Mouse (Mus musculus) neural tube, embryonic 13.5 days (tissue): Measurements from ENCODE around the gene Kalrn. TPM values are rescaled to one million over a fixed set of nuclear protein-coding genes. Genes with fewer than 3 reads are reported as not detected.
A peak's percentile ranks its signal among the peaks of the same experiment; 100 is the strongest.

Experiments used
- ATAC-seq: fragments of 200-750 bp; cut with Nextera tagmentation; 2 replicates; pipeline ENCODE4 v1.8.0; 2017; ENCODE audit warnings: low read depth, mild to moderate bottlenecking, moderate TSS enrichment, moderate library complexity
- H3K27ac ChIP-seq: fragments of 300-500 bp; sonication (generic); replicated peaks from 2 replicates; pipeline ENCODE4 v1.5.1; 2015; ENCODE audit warnings: moderate library complexity, mild to moderate bottlenecking, inconsistent platforms
- H3K27me3 ChIP-seq: fragments of 300-500 bp; sonication (generic); 2 replicates; pipeline ENCODE4 v1.6.1; 2015; ENCODE audit warnings: mild to moderate bottlenecking, inconsistent platforms
- H3K36me3 ChIP-seq: fragments of 300-500 bp; sonication (generic); 2 replicates; pipeline ENCODE4 v1.6.1; 2015; ENCODE audit warnings: mild to moderate bottlenecking, inconsistent platforms
- H3K4me1 ChIP-seq: fragments of 300-500 bp; sonication (generic); replicated peaks from 2 replicates; pipeline ENCODE4 v1.6.1; 2015; ENCODE audit warnings: inconsistent platforms
- H3K4me2 ChIP-seq: fragments of 300-500 bp; sonication (generic); 2 replicates; pipeline ENCODE4 v1.6.1; 2015; ENCODE audit warnings: inconsistent platforms, mild to moderate bottlenecking, moderate library complexity
- H3K4me3 ChIP-seq: fragments of 300-500 bp; sonication (generic); 2 replicates; pipeline ENCODE4 v1.5.1; 2015; ENCODE audit warnings: mild to moderate bottlenecking, inconsistent platforms
- H3K9ac ChIP-seq: fragments of 300-500 bp; sonication (generic); 2 replicates; pipeline ENCODE4 v1.6.1; 2015; ENCODE audit warnings: moderate library complexity, mild to moderate bottlenecking, inconsistent platforms
- H3K9me3 ChIP-seq: fragments of 300-500 bp; sonication (generic); 2 replicates; pipeline ENCODE4 v1.6.1; 2016; ENCODE audit warnings: inconsistent platforms
- WGBS: fragments of 180-500 bp; shearing (Covaris S2); methylation state at CpG from one replicate; pipeline ENCODE4 v1.1.7; 2015; 5-methylcytosine and 5-hydroxymethylcytosine counted together
- polyA plus RNA-seq: library from polyadenylated mRNA; unstranded; fragments of >200 nt; fragmentation: Nextera tagmentation; extraction: Ambion mirVana; gene quantifications from 2 replicates; pipeline ENCODE4 v1.2.1, GENCODE M21; 2015

Kalrn gene
- polyA plus RNA-seq, 1 experiment from 2014 or later, result 23.9 TPM

DNA sequence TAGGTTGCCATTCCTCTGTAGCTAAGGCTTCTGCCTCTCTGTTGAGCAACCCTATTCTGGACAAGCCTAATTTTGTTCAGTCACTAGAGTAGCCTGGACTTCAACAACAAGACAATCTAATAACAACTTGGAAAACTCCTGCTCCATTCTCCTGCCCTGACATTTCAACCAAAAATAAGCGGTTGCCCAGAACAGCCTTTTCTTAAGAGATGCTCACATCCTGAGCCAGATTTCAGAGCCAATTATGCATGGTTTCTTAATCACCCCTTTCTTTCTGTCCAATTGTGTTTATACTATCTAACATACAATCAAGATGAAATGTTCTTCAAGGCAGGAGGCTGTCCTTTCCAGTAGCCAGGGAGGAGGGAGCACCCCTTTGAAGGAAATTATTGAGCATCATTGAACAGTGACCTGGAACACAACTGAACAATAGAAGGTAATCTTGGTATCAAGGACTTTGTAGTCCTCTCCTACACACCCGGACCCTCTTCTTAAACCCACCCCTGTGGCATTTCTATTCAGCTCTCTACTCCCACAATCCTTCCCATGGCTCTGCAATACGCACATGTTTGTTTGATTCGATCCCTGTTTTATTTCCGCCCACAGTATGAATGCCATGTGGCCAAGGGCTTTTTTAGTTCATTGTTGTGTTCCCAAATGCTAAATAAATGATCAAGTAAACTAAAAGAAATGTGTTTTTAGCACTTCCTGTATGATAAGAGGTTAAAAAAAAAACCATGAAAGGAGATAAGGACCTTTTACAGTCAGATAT is 275.2 kb downstream of the Kalrn start:
- Histone ChIP-seq H3K4me1 (no peaks in the 10 kb centered on the region), H3K9me3 (no peaks in the 10 kb centered on the region), H3K9ac (no peak overlapping the region), H3K27ac (no peak overlapping the region), H3K27me3 (no peaks in the 10 kb centered on the region), H3K4me2 (no peak overlapping the region), H3K36me3 (peaks cover 29% of the 10 kb centered on the region), H3K4me3 (no peak overlapping the region)
- no peak for ATAC-seq
- 73% methylated on average over 5 of the region's 5 CpGs for WGBS

DNA sequence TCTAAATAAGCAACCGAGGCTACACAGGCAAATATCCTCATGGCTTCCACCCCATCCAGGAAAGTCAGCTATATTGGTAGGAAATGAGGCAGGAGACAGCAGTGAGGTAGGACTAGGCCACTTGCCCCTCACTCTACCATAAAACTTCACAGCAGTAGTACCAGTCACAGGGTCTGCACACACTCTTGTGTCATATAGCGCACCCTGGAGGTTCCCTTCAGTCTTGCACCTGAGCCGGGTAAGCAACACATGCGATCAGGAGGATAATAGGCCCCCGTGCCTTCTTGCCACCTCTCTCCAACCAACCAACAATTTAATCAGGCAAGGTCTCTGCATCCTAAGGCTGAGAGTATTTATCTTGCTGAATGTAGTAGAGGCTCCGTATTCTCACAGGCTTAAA is 278.8 kb downstream of the Kalrn start:
- no peak for ATAC-seq
- Histone ChIP-seq H3K27me3 (no peaks in the 10 kb centered on the region), H3K9ac (no peak overlapping the region), H3K4me2 (no peak overlapping the region), H3K27ac (no peak overlapping the region), H3K4me3 (no peak overlapping the region), H3K36me3 (peaks cover 39% of the 10 kb centered on the region), H3K4me1 (no peaks in the 10 kb centered on the region), H3K9me3 (no peaks in the 10 kb centered on the region)
- 87% methylated on average over 6 of the region's 6 CpGs for WGBS

DNA sequence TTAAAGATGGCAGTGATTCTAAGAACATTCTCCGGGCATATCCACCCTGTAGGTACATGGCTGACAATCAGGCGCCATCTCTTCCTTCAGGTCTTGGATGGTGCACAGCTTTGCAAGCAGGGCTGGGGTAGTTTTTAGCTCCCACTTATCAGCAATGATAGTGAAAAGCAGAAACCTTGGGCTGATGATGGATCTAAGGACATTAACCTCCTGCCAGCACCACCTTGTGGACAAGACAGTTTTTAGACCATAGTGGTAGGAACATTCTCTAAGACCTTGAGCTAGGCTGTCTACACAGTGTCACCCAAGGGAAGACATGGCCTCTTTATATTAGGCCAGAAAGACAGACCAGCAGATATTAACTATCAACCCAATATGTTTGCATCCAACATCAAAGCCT is 279.7 kb downstream of the Kalrn start:
- peaks cover 32% of the 10 kb centered on the region for H3K36me3 ChIP-seq
- no peaks in the 10 kb centered on the region for H3K9me3 ChIP-seq
- H3K4me1 ChIP-seq, result no peaks in the 10 kb centered on the region
- H3K27ac ChIP-seq, result no peak overlapping the region
- no peak for ATAC-seq
- no peak overlapping the region for H3K4me3 ChIP-seq
- no peak overlapping the region for H3K4me2 ChIP-seq
- no peaks in the 10 kb centered on the region for H3K27me3 ChIP-seq
- 95% methylated on average over 2 of the region's 2 CpGs for WGBS
- no peak overlapping the region for H3K9ac ChIP-seq

DNA sequence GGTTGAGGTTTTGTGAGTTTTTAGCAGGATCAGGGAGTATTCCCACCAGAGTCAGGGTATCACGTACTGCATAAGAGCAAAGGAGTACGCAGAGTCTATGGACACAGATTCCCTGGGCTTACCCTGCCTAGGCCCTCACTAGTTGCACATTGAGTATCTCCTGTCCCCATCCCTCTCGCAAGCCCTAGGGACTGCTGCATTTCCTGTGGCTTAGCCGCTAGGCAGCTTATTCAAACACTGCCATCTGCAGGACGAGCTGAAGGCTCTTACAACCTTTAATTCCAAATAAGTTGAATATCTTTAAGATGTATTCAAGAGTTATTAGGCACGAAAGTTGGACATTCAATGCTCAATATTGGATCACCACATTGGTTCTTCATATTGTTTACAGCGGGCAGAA is 283.7 kb downstream of the Kalrn start:
- no peak overlapping the region for H3K4me2 ChIP-seq
- H3K9me3 ChIP-seq, result no peaks in the 10 kb centered on the region
- ATAC-seq, result no peak
- peaks cover 26% of the 10 kb centered on the region for H3K36me3 ChIP-seq
- no peaks in the 10 kb centered on the region for H3K27me3 ChIP-seq
- H3K4me1 ChIP-seq, result no peaks in the 10 kb centered on the region
- H3K27ac ChIP-seq, result no peak overlapping the region
- H3K4me3 ChIP-seq, result no peak overlapping the region
- 51% methylated on average over 7 of the region's 7 CpGs for WGBS
- no peak overlapping the region for H3K9ac ChIP-seq

DNA sequence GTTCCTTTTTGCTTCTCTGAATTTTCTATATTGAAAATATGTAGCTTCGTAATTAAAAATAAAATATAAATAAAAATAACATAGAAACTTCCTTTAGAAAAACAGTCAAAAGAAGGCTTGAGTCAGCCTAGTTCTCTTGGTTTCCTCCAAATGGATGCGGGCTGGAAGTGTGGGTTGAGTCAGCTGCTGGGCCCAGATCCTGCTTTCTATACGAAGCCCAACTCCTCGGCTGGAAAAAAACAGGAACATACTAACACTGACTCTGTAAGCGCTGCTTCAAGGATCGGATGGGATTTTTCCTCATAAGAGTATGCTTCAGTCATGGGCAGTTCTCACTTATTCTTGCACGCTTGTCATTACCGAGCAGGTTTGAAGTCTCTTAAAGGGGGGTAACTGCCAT is 291.3 kb downstream of the Kalrn start:
- Histone ChIP-seq H3K4me1 (no peaks in the 10 kb centered on the region), H3K36me3 (no peaks in the 10 kb centered on the region), H3K27me3 (no peaks in the 10 kb centered on the region), H3K9me3 (no peaks in the 10 kb centered on the region), H3K4me3 (no peak overlapping the region), H3K9ac (no peak overlapping the region), H3K27ac (no peak overlapping the region), H3K4me2 (no peak overlapping the region)
- ATAC-seq, result no peak
- 91% methylated on average over 8 of the region's 8 CpGs for WGBS

DNA sequence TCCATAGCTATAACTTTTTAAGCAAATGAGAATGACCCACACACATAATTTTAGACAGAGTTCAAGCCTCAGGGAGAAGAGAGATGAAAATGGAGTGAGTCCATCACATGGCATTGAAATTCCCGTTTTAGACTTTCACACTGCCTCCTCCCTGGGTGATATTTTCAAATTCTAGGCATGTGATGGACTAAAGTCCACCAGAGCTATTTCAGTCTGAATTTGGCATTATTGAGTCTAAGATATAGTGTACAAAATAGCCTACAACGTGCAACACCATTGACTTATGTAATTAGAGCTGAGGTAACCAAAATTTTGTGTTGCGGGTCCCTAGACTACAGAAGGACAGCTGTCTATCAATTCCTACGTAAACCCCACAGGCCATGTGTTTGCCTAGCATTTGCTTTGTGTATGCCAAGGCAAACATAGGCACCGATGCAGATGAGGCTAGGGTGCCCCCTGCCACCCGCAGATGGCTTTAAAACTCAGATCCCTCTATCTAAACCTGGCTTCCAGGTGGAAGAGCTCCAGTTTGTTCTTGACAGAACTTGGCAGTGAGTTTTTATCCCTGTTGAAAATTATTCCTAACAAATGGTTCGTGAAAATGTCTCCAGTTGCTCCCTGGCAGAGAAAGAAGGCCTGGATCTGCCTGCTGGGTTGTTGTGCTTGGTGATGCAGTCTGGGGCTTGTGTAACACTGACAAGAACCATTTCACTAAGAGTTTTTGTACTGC is 293.5 kb downstream of the Kalrn start:
- no peaks in the 10 kb centered on the region for H3K9me3 ChIP-seq
- H3K4me2 ChIP-seq, result no peak overlapping the region
- no peaks in the 10 kb centered on the region for H3K27me3 ChIP-seq
- no peak overlapping the region for H3K9ac ChIP-seq
- H3K4me3 ChIP-seq, result no peak overlapping the region
- no peak overlapping the region for H3K27ac ChIP-seq
- H3K4me1 ChIP-seq, result no peaks in the 10 kb centered on the region
- no peak for ATAC-seq
- H3K36me3 ChIP-seq, result no peaks in the 10 kb centered on the region
- 86% methylated on average over 7 of the region's 7 CpGs for WGBS

DNA sequence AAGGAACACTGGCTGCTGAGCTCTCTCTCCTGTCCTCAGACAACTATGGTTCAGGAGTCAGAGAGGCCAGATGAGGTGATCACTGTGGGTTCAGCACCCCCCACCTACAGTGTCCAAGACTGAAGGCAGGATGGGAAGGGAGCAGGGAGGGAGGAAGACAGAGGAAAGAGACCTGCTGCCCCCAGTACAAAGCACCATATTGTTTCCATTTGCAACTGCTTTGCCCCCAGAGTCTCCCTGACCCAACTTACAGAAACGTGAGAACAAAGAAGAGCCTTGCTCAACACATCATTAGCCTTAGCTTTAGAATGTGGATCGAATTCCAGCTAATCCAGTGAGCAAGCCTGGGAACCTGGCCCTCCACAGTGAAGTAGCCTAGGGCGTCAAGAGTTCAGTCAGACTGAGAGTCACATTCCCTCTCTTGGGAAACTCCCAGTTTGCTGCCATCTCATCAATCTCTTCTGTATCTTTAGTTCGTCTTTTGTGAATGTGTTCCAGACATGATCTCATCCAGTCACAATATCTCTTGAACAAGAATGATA is 295.0 kb downstream of the Kalrn start:
- Histone ChIP-seq H3K27me3 (no peaks in the 10 kb centered on the region), H3K9ac (no peak overlapping the region), H3K4me3 (no peak overlapping the region), H3K4me2 (no peak overlapping the region), H3K27ac (0 out of 2 replicates have a peak overlapping the region, but pooled peaks have one; percentile 28), H3K9me3 (no peaks in the 10 kb centered on the region), H3K36me3 (no peaks in the 10 kb centered on the region), H3K4me1 (no peaks in the 10 kb centered on the region)
- whole genome bisulfite sequencing, result 59% methylated on average over 4 of the region's 4 CpGs
- no peak for ATAC-seq

DNA sequence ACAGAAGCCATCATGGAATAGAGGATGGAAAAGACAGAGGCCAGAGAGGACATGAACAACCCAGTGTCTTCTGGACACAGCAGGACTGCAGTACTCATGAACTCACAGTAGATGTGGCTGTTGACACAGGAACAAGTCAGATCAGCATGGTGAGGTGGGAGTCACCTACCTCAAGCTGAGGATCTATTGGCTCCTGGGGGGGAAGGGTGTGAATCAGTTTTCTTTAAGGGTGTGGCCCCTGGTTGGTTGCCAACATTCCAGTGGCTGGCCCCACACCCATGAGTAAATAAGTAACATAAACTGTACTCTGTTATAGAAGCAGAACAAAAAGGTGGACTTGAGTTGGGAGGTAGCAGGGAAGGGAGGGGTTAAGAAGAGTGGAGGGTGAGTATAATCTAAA is 298.7 kb downstream of the Kalrn start:
- Histone ChIP-seq H3K27ac (no peak overlapping the region), H3K4me1 (no peaks in the 10 kb centered on the region), H3K9me3 (no peaks in the 10 kb centered on the region), H3K4me2 (no peak overlapping the region), H3K36me3 (no peaks in the 10 kb centered on the region), H3K27me3 (no peaks in the 10 kb centered on the region), H3K9ac (no peak overlapping the region), H3K4me3 (no peak overlapping the region)
- no peak for ATAC-seq

DNA sequence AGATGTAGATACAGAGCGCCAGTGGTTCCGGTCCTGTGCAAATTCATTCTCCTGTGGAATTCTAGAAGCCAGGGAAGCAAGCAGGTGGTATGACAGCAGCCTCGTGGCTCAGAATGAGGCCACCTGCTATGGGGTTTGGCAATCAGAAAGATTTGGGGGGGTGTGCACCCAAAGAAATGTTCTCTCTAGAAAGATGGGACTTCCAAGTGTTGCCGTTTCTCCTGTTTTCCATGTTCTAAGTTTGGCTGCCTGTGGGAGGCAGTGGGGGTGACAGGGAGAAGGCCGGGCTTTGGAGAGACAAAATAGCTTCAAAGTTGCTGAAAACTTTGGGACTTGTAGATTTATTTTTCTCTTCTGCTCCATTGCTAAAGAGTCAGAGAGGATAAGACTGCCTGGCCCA is 301.9 kb downstream of the Kalrn start:
- 89% methylated on average over 5 of the region's 5 CpGs for WGBS
- ATAC-seq, result no peak
- no peaks in the 10 kb centered on the region for H3K27me3 ChIP-seq
- H3K27ac ChIP-seq, result no peak overlapping the region
- no peak overlapping the region for H3K9ac ChIP-seq
- H3K4me2 ChIP-seq, result no peak overlapping the region
- no peaks in the 10 kb centered on the region for H3K4me1 ChIP-seq
- no peak overlapping the region for H3K4me3 ChIP-seq
- H3K36me3 ChIP-seq, result no peaks in the 10 kb centered on the region
- H3K9me3 ChIP-seq, result no peaks in the 10 kb centered on the region

DNA sequence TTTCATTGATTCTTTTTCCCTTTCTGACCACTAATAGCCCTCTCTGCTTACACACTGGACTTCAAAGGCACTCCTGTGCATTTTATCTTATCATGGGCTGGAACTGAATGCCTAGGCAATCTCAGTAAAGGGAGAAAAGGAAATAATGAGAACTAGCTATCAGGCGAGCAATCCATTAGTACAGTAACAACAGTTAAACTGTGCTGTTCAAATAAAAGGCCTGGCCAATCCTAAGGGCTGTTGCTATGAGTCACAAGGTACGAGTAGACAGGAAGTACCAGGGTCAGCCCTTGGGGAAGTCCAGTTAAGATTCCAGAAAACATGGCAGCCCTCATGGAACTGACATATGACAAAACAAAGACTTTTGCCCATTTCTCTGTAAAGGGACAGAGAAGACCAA is 302.7 kb downstream of the Kalrn start:
- Histone ChIP-seq H3K9me3 (no peaks in the 10 kb centered on the region), H3K4me1 (no peaks in the 10 kb centered on the region), H3K27ac (no peak overlapping the region), H3K36me3 (no peaks in the 10 kb centered on the region), H3K4me2 (no peak overlapping the region), H3K9ac (no peak overlapping the region), H3K27me3 (no peaks in the 10 kb centered on the region), H3K4me3 (no peak overlapping the region)
- 86% methylated on average over 2 of the region's 2 CpGs for WGBS
- no peak for ATAC-seq

DNA sequence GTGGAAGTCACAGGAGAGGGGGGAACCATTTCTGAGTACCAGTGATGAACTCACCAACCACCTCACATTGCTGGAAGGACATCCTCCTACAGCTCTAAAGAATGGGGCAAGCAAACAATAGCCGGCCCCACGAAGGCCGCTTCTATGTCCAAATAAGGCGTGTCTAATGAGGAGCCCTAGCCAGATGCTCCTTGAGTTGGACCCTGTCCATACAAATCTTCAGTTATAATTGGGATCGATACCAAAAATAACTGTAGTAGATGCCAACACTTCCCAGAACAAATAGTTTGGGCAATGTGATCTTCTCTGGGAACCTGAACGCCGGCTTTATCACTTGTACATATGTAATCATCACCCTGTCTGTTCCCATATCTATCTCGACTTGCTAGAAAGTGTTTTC is 303.7 kb downstream of the Kalrn start:
- H3K4me1 ChIP-seq, result no peaks in the 10 kb centered on the region
- no peaks in the 10 kb centered on the region for H3K27me3 ChIP-seq
- H3K36me3 ChIP-seq, result no peaks in the 10 kb centered on the region
- H3K9me3 ChIP-seq, result no peaks in the 10 kb centered on the region
- no peak overlapping the region for H3K27ac ChIP-seq
- 83% methylated on average over 8 of the region's 8 CpGs for WGBS
- H3K9ac ChIP-seq, result no peak overlapping the region
- H3K4me3 ChIP-seq, result no peak overlapping the region
- no peak overlapping the region for H3K4me2 ChIP-seq
- no peak for ATAC-seq

DNA sequence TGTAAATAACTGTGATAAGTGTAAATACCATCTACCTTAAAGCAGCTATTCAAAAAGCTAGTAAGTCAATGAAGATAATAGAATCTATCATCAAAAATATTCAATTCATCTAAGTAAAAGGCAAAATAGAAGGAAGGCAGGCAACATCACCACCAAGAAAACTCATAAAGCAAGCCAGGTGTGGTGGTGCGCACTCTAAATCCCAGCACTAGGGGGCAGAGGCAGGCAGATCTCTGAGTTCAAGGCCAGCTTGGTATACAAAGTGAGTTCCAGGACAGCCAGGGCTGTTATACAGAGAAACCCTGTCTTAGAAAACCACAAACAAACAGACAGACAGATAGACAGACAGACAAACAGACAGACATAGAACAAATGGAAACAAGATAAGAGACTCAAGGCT is 305.6 kb downstream of the Kalrn start:
- Histone ChIP-seq H3K4me1 (peaks cover 12% of the 10 kb centered on the region), H3K36me3 (no peaks in the 10 kb centered on the region), H3K9me3 (no peaks in the 10 kb centered on the region), H3K4me2 (no peak overlapping the region), H3K27me3 (no peaks in the 10 kb centered on the region), H3K27ac (no peak overlapping the region), H3K4me3 (no peak overlapping the region), H3K9ac (no peak overlapping the region)
- ATAC-seq, result no peak
- 91% methylated on average over 1 of the region's 1 CpGs for WGBS
